Mouse (Mus musculus) mouse trophoblast stem cell (cell line): ENCODE data around the gene Chst15.

Source experiments
- in situ Hi-C, 2 experiments: fragments of 300-500 bp; cut with MseI, MboI; formaldehyde crosslinking; loops; 2 replicates in 1 of 2; 3 replicates in 1 of 2; pipeline ENCODE4 v1.15.1; 2025

Gene Chst15

GRCm38 (mm10) chr7:132263186-132263585, 53.8 kb downstream of the Chst15 start:
- in situ Hi-C loops: no loop called here

DNA sequence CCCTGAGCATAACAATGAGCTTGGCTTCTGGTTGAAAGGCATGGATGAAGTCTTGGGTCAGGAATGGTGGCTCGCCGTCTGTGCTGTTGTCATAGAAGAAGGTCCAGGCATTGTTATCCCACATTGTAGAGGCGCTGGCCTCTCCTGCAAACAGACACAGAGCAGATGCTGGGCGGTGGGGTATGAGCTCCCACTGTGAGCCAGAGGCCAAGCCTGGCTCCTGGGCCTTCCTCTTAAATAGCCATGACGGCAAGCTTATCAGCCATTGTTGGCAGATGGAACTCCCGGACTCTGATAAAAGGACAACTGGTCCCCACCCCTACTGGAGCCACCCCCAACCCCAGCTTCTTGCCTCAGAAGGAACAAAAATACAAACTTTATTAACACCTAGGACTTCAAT, 54.3 kb downstream of the Chst15 start:
- in situ Hi-C loops: no loop called here

DNA sequence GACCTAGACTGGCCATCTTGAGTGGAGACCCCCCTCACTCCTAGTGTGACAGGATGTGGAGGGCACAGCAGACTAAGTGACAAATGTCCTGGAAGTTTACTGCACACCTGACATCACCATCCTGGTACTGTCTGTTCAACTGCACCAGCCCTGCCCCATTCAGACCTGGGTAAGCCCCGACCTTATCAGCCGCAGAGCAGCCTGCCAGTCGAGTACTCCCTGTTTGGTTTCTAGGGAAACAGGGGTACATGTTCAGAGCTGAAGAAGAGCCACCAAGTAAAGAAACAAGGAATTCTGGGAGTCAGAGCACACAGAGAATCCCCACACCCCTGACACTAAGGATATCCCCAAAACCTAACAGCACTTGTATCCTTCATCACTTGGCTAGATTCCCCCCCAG, 55.1 kb downstream of the Chst15 start:
- in situ Hi-C loops: no loop called here

- in situ Hi-C loops: no loop called here
Observed at GRCm38 (mm10) chr7:132260632-132261031, 56.4 kb downstream of the Chst15 start.

DNA sequence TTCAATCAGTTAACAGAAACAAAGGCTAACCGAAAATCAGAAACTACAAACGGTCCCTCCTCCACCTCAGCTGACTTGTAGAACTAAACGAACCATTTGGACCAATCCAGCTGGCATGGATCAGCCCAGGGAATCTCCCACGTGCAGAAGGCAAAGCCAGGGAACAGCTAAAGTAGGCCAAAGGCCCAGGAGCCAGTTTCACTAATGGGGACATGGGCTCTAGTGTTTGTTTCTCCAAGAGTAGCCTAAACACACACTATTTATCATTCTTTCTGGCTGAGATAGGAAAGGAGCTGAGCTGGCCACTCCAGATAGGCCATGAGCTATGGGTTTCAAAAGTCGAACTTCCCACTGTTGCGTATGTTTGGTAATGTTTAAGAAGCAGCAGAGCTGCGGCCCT, 58.2 kb downstream of the Chst15 start:
- in situ Hi-C loops: no loop called here

- in situ Hi-C loops: no loop called here
Observed at GRCm38 (mm10) chr7:132258216-132258615, 58.8 kb downstream of the Chst15 start.

- in situ Hi-C loops: no loop called here
Observed at GRCm38 (mm10) chr7:132253513-132253912, 63.5 kb downstream of the Chst15 start.

GRCm38 (mm10) chr7:132253078-132253477, 64.0 kb downstream of the Chst15 start:
- in situ Hi-C loops: no loop called here

- in situ Hi-C loops: no loop called here
Observed at GRCm38 (mm10) chr7:132249563-132250119, 67.4 kb downstream of the Chst15 start.

- in situ Hi-C loops: no loop called here
Observed at GRCm38 (mm10) chr7:132247567-132247966, 69.5 kb downstream of the Chst15 start.

DNA sequence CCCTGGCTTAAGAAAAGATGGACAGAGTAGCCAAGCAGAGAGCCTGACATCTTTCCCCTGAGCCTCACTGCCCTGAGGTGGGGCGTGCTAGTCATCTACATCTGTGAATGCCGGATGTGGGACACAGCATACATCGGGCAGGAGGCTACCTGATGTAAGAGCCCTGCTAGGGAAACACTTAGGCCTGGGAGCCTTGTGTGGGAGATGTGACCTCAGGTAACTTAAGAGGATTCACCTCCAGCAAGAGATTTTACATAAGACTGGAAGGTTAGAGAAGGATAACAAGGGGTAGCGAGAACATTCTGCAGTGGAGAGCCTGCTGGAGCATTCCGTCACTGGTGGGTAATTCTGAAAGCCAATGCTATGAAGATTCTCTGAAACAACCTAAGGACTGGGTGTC, 69.9 kb downstream of the Chst15 start:
- in situ Hi-C loops: no loop called here

- in situ Hi-C loops: no loop called here
Observed at GRCm38 (mm10) chr7:132245730-132246129, 71.3 kb downstream of the Chst15 start.

GRCm38 (mm10) chr7:132244637-132245036, 72.4 kb downstream of the Chst15 start:
- in situ Hi-C loops: no loop called here

- in situ Hi-C loops: no loop called here
Observed at GRCm38 (mm10) chr7:132243225-132243624, 73.8 kb downstream of the Chst15 start.

- in situ Hi-C loops: no loop called here
Observed at GRCm38 (mm10) chr7:132242617-132243141, 74.3 kb downstream of the Chst15 start.

GRCm38 (mm10) chr7:132238921-132239320, 78.1 kb downstream of the Chst15 start:
- in situ Hi-C loops: no loop called here

DNA sequence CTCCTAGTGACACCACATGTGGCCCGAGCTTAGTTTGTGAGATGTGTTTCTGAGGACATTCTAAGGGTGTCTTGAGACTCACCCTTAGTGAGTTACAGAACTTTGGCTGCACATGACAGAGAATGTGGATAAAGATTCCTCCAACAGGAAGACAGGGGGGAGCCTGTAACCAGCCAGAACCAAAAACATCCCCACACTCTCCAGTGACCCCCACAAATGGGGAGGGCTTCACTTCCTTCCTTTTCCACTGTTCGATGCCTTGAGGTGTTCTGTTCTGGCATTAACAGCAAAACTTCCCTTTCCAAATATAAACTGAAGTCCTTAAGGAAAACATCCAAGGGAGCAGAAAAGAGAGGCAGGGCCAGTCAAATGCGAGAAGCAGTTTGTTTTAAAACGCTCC, 79.8 kb downstream of the Chst15 start:
- in situ Hi-C loops: no loop called here

DNA sequence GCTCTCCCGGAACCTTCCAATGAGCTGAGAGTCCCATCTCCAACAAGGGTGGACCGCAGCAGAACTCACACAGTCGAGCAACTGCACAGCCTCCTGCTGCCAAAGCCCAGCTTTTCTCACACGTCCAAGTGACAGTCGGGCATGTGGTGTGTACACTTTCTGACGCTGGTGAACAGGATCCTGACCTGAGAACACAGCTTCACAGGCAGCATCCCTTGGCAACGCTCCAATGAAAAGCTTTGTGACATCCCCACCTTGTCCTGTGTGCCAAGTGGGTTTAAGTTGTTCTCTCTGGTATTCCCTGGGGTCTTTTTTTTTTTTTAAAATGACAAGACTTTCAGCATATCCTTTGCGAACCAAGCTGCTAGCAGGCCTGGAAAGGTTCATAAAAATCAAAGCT, 80.2 kb downstream of the Chst15 start:
- in situ Hi-C loops: no loop called here

GRCm38 (mm10) chr7:132234250-132234649, 82.8 kb downstream of the Chst15 start:
- in situ Hi-C loops: no loop called here

DNA sequence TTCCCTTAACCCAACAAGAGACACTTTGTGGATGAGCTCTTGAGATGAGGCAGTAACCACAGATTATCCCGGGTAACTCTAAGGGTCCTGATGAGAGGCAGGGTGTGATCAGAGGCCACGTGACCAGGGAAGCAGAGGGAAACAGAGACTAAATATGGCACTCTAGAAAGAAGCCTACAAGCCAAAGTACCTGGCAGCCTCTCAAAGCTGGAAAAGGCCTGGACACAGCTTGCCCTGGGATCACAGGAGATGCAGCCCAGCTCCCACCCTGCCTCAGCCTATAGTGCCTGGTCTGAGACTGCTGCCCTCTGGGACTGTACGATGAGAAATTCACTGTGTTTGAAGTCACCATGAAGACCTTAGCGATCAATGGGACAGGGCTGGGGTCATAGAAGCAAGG, 83.3 kb downstream of the Chst15 start:
- in situ Hi-C loops: no loop called here

- in situ Hi-C loops: no loop called here
Observed at GRCm38 (mm10) chr7:132232937-132233336, 84.1 kb downstream of the Chst15 start.

DNA sequence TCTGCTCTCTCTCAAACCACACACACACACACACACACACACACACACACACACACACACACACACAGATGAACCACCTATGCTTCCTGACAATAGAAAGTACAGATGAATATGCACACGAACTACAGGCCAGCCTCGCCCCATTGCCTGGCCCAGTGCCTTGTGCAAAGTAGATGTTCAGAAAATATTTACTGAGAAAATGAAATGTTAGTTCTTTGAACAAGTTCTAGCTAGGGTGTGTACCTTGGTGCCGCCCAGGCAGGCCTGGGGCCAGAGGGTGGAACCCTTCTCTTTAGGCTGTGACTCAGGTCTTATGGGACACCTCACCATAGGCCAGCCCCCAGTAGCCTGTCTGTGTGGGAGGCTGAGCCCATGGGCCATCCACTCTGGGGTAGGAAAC, 85.6 kb downstream of the Chst15 start:
- in situ Hi-C loops: no loop called here

- in situ Hi-C loops: no loop called here
Observed at GRCm38 (mm10) chr7:132230961-132231360, 86.1 kb downstream of the Chst15 start.

GRCm38 (mm10) chr7:132227075-132227640, 89.9 kb downstream of the Chst15 start:
- in situ Hi-C loops: loop anchor here (5.0 kb wide), 2 partner anchors 250 to 325 kb away; no protein-coding TSS in a partner anchor
